Comparison of ENCODE assay signal across 8 mouse cellular contexts in the genomic region with DNA sequence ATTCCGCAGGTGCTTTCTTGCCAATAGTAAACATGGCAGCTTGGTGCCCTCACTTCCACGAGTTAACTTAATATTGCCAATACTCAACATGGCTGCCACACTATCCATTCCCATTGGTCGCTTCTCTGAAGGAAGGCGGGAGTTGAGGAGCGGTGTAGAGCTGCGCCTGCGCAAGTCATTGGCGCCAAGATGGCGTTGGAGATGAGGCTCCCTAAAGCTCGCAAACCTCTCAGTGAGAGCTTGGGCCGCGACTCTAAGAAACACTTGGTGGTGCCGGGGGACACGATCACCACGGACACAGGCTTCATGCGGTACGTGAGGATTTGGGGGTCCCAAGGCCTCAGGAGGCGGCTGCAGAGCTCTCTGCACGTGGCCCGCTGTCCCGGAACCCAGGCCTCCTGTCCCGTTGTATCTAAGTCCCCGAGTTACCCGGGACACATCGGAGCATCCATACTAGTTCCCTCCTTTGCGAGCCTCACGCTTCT. TPM values are rescaled to one million over a fixed set of nuclear protein-coding genes. Genes with fewer than 3 reads are reported as not detected.
A peak's percentile ranks its signal among the peaks of the same experiment; 100 is the strongest.
DNase-seq lines count a peak whose midpoint lies in the region; ATAC-seq lines count a peak whose summit lies in the region.

A gene (plus strand): TSS at position 165 of the 485 bp plus-strand sequence.

- DNase-seq in Muller cell, postnatal 12 days (ENCODE audit: inconsistent ontology term) = peak; percentile 95
- peak; percentile 95 for DNase-seq in cerebellum, adult 9-11 months
- DNase-seq in frontal cortex, adult 2 months (ENCODE audit: extremely low spot score in 1 of 2, low spot score in 1 of 2) = peak; percentile 92 to 95
- DNase-seq in hindbrain, embryonic 11.5 days (ENCODE audit: low spot score) = peak; percentile 96
- DNase-seq in layer of hippocampus, postnatal 10 days (ENCODE audit: low spot score in 2 of 2) = peak; percentile 87 to 90
- DNase-seq in lung, postnatal 10 days = peak; percentile 96
- DNase-seq in ovary, postnatal 36 days (ENCODE audit: low spot score) = peak; percentile 85
- peak; percentile 91 for DNase-seq in thymus, postnatal 25 days

- H3K27ac ChIP-seq in hindbrain, embryonic 11.5 days (ENCODE audit: low read depth, low read length) = no peak within 1 kb of the TSS

- H3K4me1 ChIP-seq in hindbrain, embryonic 11.5 days (replicated peaks; ENCODE audit: control insufficient read depth, insufficient read depth, low read length) = no peaks in the 10 kb centered on the region

- ATAC-seq in hindbrain, embryonic 11.5 days (ENCODE audit: low FRiP score) = peak; percentile 93

- WGBS in hindbrain, embryonic 11.5 days = under 1% methylated on average over 27 of the region's 27 CpGs

- H3K9ac ChIP-seq in hindbrain, embryonic 11.5 days (ENCODE audit: low read depth, low read length) = peak within 1 kb of the TSS; percentile 68

- peaks cover 5% of the 10 kb centered on the region; the same call in 1 of the 2 replicates for H3K27me3 ChIP-seq in hindbrain, embryonic 11.5 days (ENCODE audit: control insufficient read depth, insufficient read depth, low read length)

- H3K4me3 ChIP-seq in hindbrain, embryonic 11.5 days (ENCODE audit: low read depth, low read length) = peak within 1 kb of the TSS; percentile 65

- no peaks in the 10 kb centered on the region; the same call in 1 of the 2 replicates for H3K36me3 ChIP-seq in hindbrain, embryonic 11.5 days (ENCODE audit: control insufficient read depth, insufficient read depth, low read length)

- peak within 1 kb of the TSS; percentile 41 for H3K4me2 ChIP-seq in hindbrain, embryonic 11.5 days (replicated peaks; ENCODE audit: low read depth, low read length)

- no peaks in the 10 kb centered on the region for H3K9me3 ChIP-seq in hindbrain, embryonic 11.5 days (ENCODE audit: control insufficient read depth, low read length)

RNA-seq across cellular contexts. Expression of the gene that starts here (rescaled TPM):
- polyA plus RNA-seq in frontal cortex, adult 2 months (2012; rRNA removed) = 27.4 and 31.0 TPM in 2 replicates
- 50.8 and 56.6 TPM in 2 replicates for polyA plus RNA-seq in hindbrain, embryonic 11.5 days (2014; fragmentation: Nextera tagmentation; extraction: Ambion mirVana)
- total RNA-seq in layer of hippocampus, postnatal 10 days (2021) = 10 to 100 TPM; 18.9 to 23.4 TPM
